Mouse (Mus musculus): ENCODE measurements at regions not wholly inside any gene's neighbourhood (a gene's known extent, or its start where the extent isn't known, plus 50 kb on each side); places are given as distances from the start of the nearest gene placed in this dataset.

DNA sequence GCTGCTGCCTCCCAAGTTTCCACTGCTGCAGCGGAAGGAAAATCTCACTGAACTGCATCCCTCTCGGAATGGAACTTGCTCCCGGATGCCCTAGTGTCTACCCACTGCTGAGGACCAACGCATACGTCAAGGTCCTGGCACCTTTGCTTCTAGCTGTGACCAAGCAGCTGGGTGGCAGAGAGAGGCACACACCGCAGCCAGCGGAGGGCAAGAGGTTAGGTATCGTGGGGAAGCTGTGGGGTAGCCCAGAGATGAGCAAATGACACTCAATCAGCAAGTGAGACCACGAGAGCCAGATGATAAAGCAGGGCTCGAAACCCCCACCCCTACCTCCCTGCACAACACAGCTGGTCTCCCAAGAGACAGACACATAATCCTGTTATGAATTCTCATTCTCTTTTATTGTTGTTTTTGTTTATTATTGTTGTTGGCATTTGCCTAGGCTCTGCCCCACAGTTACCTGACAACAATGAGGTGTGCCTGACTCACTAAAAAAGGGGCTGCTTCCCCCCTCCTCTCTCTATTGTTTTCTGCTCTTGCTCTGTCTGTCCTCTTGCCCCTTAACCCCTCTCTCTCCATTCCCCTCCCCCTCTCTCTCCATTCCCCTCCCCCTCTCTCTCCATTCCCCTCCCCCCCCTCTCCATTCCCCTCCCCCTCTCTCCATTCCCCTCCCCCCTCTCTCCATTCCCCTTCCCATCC, 112.0 kb upstream of the Spred2 start:
- H3K9me3 ChIP-seq (ENCODE audit: control insufficient read depth, low read length) = no peaks in the 10 kb centered on the region
- no peaks in the 10 kb centered on the region for H3K36me3 ChIP-seq (ENCODE audit: control insufficient read depth, insufficient read depth, low read length)
- ATAC-seq (replicated peaks; ENCODE audit: low FRiP score) (no peak), DNase-seq (ENCODE audit: low spot score) (no peak)
- WGBS = 19% methylated on average over 10 of the region's 10 CpGs
- H3K27me3 ChIP-seq (replicated peaks; ENCODE audit: control insufficient read depth, insufficient read depth, low read length) = no peaks in the 10 kb centered on the region
- H3K27ac ChIP-seq (ENCODE audit: low read depth, low read length) = no peak overlapping the region
- no peak overlapping the region for H3K4me2 ChIP-seq
- no peak overlapping the region for H3K4me3 ChIP-seq (ENCODE audit: low read depth, low read length)
- H3K4me1 ChIP-seq (replicated peaks; ENCODE audit: control insufficient read depth, insufficient read depth, low read length) = no peaks in the 10 kb centered on the region
- H3K9ac ChIP-seq (ENCODE audit: low read depth, low read length) = no peak overlapping the region

- Histone ChIP-seq H3K27me3 (replicated peaks; ENCODE audit: control insufficient read depth, insufficient read depth, low read length) (no peaks in the 10 kb centered on the region), H3K4me3 (ENCODE audit: low read depth, low read length) (no peak overlapping the region), H3K9ac (ENCODE audit: low read depth, low read length) (no peak overlapping the region), H3K27ac (ENCODE audit: low read depth, low read length) (no peak overlapping the region), H3K9me3 (ENCODE audit: control insufficient read depth, low read length) (no peaks in the 10 kb centered on the region), H3K36me3 (ENCODE audit: control insufficient read depth, insufficient read depth, low read length) (no peaks in the 10 kb centered on the region), H3K4me1 (replicated peaks; ENCODE audit: control insufficient read depth, insufficient read depth, low read length) (no peaks in the 10 kb centered on the region), H3K4me2 (no peak overlapping the region)
- whole genome bisulfite sequencing = 74% methylated on average over 7 of the region's 7 CpGs
- no peak for ATAC-seq (replicated peaks; ENCODE audit: low FRiP score)
- no peak for DNase-seq (ENCODE audit: low spot score)
Measured at GRCm38 (mm10) chr11:19813549-19813948, 110.6 kb upstream of the Spred2 start.

DNA sequence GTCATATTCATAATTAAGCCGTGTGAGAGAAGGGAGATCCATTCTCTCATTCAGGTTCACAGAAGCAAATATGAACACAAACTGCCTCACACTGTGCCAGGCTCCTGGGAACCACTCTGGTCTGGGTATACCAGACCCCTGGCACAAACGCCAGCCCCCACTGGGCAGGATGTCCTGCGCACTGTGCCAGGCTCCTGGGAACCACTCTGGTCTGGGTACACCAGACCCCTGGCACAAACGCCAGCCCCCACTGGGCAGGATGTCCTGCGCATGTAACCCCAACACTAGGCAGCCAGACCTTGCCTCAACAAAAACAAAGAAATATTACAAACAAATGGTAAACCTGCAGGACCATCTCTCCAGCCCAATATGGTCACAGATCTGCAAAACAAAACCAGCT, 101.2 kb upstream of the Spred2 start:
- Histone ChIP-seq H3K4me1 (replicated peaks; ENCODE audit: control insufficient read depth, insufficient read depth, low read length) (no peaks in the 10 kb centered on the region), H3K9ac (ENCODE audit: low read depth, low read length) (no peak overlapping the region), H3K27me3 (replicated peaks; ENCODE audit: control insufficient read depth, insufficient read depth, low read length) (no peaks in the 10 kb centered on the region), H3K9me3 (ENCODE audit: control insufficient read depth, low read length) (no peaks in the 10 kb centered on the region), H3K36me3 (ENCODE audit: control insufficient read depth, insufficient read depth, low read length) (no peaks in the 10 kb centered on the region), H3K27ac (ENCODE audit: low read depth, low read length) (no peak overlapping the region), H3K4me3 (ENCODE audit: low read depth, low read length) (no peak overlapping the region), H3K4me2 (no peak overlapping the region)
- no peak for DNase-seq (ENCODE audit: low spot score)
- 79% methylated on average over 5 of the region's 5 CpGs for WGBS
- ATAC-seq (replicated peaks; ENCODE audit: low FRiP score) = no peak

DNA sequence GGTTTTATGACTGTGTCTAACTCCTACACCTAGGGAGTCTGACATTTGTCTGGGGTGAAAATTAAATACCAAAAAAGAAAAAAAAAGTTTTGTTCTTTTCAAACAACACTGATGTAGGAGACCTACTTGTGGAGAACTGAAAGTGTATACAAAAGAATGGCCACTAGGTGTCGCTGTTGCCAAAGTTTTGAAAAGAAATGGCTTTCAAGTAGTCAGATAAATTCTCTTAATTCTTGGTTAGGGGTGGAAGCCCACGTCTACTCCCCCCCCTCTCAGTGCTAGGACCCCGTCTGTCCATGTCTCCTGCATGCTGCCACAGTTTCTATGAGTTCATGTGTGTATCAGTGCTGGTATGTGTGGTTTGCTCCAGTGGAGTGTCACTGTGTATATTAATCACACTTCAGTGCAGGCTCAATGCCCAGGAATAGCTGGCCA, 100.7 kb upstream of the Spred2 start:
- Histone ChIP-seq H3K4me2 (no peak overlapping the region), H3K36me3 (ENCODE audit: control insufficient read depth, insufficient read depth, low read length) (no peaks in the 10 kb centered on the region), H3K27ac (ENCODE audit: low read depth, low read length) (no peak overlapping the region), H3K9me3 (ENCODE audit: control insufficient read depth, low read length) (no peaks in the 10 kb centered on the region), H3K4me3 (ENCODE audit: low read depth, low read length) (no peak overlapping the region), H3K4me1 (replicated peaks; ENCODE audit: control insufficient read depth, insufficient read depth, low read length) (no peaks in the 10 kb centered on the region), H3K27me3 (replicated peaks; ENCODE audit: control insufficient read depth, insufficient read depth, low read length) (no peaks in the 10 kb centered on the region), H3K9ac (ENCODE audit: low read depth, low read length) (no peak overlapping the region)
- no peak for DNase-seq (ENCODE audit: low spot score)
- 1% methylated on average over 3 of the region's 3 CpGs for WGBS
- ATAC-seq (replicated peaks; ENCODE audit: low FRiP score) = no peak

- Histone ChIP-seq H3K4me1 (replicated peaks; ENCODE audit: control insufficient read depth, insufficient read depth, low read length) (peaks cover 4% of the 10 kb centered on the region; the same call in 1 of the 2 replicates), H3K27me3 (replicated peaks; ENCODE audit: control insufficient read depth, insufficient read depth, low read length) (no peaks in the 10 kb centered on the region), H3K9ac (ENCODE audit: low read depth, low read length) (no peak overlapping the region), H3K27ac (ENCODE audit: low read depth, low read length) (no peak overlapping the region), H3K4me3 (ENCODE audit: low read depth, low read length) (no peak overlapping the region), H3K36me3 (ENCODE audit: control insufficient read depth, insufficient read depth, low read length) (no peaks in the 10 kb centered on the region), H3K4me2 (no peak overlapping the region), H3K9me3 (ENCODE audit: control insufficient read depth, low read length) (no peaks in the 10 kb centered on the region)
- no peak for DNase-seq (ENCODE audit: low spot score)
- no peak for ATAC-seq (replicated peaks; ENCODE audit: low FRiP score)
- 84% methylated on average over 13 of the region's 13 CpGs for WGBS
Measured at GRCm38 (mm10) chr11:19826481-19827185, 97.5 kb upstream of the Spred2 start.

GRCm38 (mm10) chr11:19827996-19828395, 96.2 kb upstream of the Spred2 start:
- ATAC-seq (replicated peaks; ENCODE audit: low FRiP score) = no peak
- 41% methylated on average over 11 of the region's 11 CpGs for WGBS
- no peaks in the 10 kb centered on the region for H3K27me3 ChIP-seq (replicated peaks; ENCODE audit: control insufficient read depth, insufficient read depth, low read length)
- H3K4me2 ChIP-seq = no peak overlapping the region
- no peak overlapping the region for H3K4me3 ChIP-seq (ENCODE audit: low read depth, low read length)
- no peak for DNase-seq (ENCODE audit: low spot score)
- H3K9ac ChIP-seq (ENCODE audit: low read depth, low read length) = no peak overlapping the region
- H3K4me1 ChIP-seq (replicated peaks; ENCODE audit: control insufficient read depth, insufficient read depth, low read length) = peaks cover 4% of the 10 kb centered on the region; the same call in 1 of the 2 replicates
- no peak overlapping the region for H3K27ac ChIP-seq (ENCODE audit: low read depth, low read length)
- no peaks in the 10 kb centered on the region for H3K36me3 ChIP-seq (ENCODE audit: control insufficient read depth, insufficient read depth, low read length)
- H3K9me3 ChIP-seq (ENCODE audit: control insufficient read depth, low read length) = no peaks in the 10 kb centered on the region

GRCm38 (mm10) chr11:19828959-19829401, 95.2 kb upstream of the Spred2 start:
- no peak overlapping the region for H3K27ac ChIP-seq (ENCODE audit: low read depth, low read length)
- no peaks in the 10 kb centered on the region for H3K9me3 ChIP-seq (ENCODE audit: control insufficient read depth, low read length)
- 66% methylated on average over 8 of the region's 8 CpGs for WGBS
- peaks cover 4% of the 10 kb centered on the region; the same call in 1 of the 2 replicates for H3K4me1 ChIP-seq (replicated peaks; ENCODE audit: control insufficient read depth, insufficient read depth, low read length)
- no peak for ATAC-seq (replicated peaks; ENCODE audit: low FRiP score)
- H3K27me3 ChIP-seq (replicated peaks; ENCODE audit: control insufficient read depth, insufficient read depth, low read length) = no peaks in the 10 kb centered on the region
- H3K36me3 ChIP-seq (ENCODE audit: control insufficient read depth, insufficient read depth, low read length) = no peaks in the 10 kb centered on the region
- no peak overlapping the region for H3K9ac ChIP-seq (ENCODE audit: low read depth, low read length)
- DNase-seq (ENCODE audit: low spot score) = no peak
- H3K4me3 ChIP-seq (ENCODE audit: low read depth, low read length) = no peak overlapping the region
- no peak overlapping the region for H3K4me2 ChIP-seq

DNA sequence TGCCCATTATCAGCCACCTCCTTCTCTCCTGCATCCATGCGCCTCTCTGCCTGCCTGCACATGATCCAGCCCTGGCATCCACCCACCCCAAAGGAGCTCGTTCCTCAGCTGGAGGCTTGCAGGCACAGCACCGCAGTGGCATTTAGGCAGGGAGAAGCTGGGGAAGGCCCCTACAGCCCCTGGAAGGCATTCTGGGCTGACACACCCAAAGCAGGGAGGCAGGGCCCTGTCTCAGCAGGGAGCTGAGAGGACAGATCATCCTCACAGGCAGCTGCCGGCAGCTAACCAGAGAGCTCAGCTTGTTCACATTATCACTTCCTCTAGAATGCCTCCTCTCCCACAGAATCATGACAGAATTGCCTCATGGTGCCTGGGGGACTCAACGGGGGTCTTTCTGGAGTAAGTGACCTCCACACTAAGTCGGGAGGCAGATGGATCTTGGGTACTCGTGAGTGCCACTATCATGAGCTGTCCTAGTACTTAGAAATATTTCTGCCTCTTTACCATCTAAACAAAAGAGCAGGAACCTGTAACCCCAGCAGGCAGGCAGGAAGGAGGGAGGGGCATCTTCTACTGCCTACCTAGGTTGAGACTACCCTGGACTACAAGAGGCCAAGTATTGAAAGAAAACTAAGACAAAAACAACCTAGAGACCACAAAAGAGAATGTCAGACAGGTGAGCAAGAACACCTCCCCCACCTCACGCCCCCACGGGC, 94.5 kb upstream of the Spred2 start:
- no peak overlapping the region for H3K4me3 ChIP-seq (ENCODE audit: low read depth, low read length)
- peaks cover 4% of the 10 kb centered on the region; the same call in 1 of the 2 replicates for H3K4me1 ChIP-seq (replicated peaks; ENCODE audit: control insufficient read depth, insufficient read depth, low read length)
- H3K36me3 ChIP-seq (ENCODE audit: control insufficient read depth, insufficient read depth, low read length) = no peaks in the 10 kb centered on the region
- no peaks in the 10 kb centered on the region for H3K27me3 ChIP-seq (replicated peaks; ENCODE audit: control insufficient read depth, insufficient read depth, low read length)
- ATAC-seq (replicated peaks; ENCODE audit: low FRiP score) (no peak), DNase-seq (ENCODE audit: low spot score) (no peak)
- H3K9me3 ChIP-seq (ENCODE audit: control insufficient read depth, low read length) = no peaks in the 10 kb centered on the region
- no peak overlapping the region for H3K4me2 ChIP-seq
- WGBS = 36% methylated on average over 9 of the region's 9 CpGs
- H3K27ac ChIP-seq (ENCODE audit: low read depth, low read length) = no peak overlapping the region
- no peak overlapping the region for H3K9ac ChIP-seq (ENCODE audit: low read depth, low read length)

Data from liver, embryonic 11.5 days (tissue).